Mouse (Mus musculus) testis, adult 2 months (tissue): ENCODE measurements around the gene Zfp750.

ENCODE experiments used
- CTCF ChIP-seq: fragments of 200-500 bp; IDR thresholded peaks from 2 replicates; pipeline ENCODE4 v1.5.1; 2012; ENCODE audit warnings: low read depth, mild to moderate bottlenecking, inconsistent platforms, low read length, moderate library complexity; ENCODE audit not compliant: control insufficient read depth, insufficient read depth, insufficient replicate concordance
- POLR2A ChIP-seq: fragments of 200-500 bp; IDR thresholded peaks from 2 replicates; pipeline ENCODE4 v1.6.1; 2012; ENCODE audit warnings: low read depth, mild to moderate bottlenecking, inconsistent platforms, low read length, moderate library complexity; ENCODE audit not compliant: control insufficient read depth

DNA sequence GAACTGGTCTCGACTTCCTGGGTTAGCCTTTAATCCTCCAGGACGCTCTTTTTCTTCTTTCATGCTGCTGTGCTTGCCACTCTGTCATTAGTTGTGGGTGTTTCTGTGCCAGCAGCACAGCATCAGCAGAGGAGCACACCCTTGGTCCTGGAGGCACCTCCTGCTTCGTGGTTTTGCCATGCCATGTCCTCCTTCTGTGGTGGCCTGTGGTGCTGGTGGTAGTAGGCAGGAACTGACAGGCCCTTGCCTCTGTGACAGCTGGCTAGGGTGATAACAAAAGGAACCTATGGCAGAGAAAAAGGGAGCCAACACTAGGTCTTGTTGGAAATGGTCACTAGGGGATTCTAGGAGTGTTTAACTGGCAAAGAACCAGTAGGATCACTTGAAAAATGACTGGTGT lies 10.6 kb upstream of the Zfp750 start:
- TF ChIP-seq POLR2A (no peak), CTCF (no peak)
